Mouse (Mus musculus): ENCODE measurements around the gene Pgd.

DNA sequence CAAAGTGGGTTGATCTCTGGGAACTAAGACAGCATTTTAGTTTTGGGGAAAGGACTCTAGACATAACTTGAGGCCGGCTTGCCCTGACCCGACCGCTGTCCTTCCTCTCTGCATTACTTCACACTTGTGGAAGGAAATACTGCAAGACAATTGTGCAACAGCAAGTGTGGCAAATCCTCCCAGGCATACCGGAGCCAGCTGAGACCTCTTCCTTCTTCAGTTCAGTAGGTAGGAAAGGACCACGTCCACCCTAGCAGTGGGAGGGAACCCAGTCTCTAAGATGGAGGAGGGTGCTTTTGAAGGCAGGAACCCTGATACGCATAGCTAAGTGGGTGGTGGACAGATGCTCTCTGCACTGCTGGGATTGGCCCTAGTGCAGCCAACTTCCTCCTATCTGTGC is 10.9 kb downstream of the Pgd start:
- TF ChIP-seq POLR2A (IDR thresholded peaks at IDR 0.05; ENCODE audit: borderline replicate concordance, extremely low read depth, insufficient read depth, insufficient read length, poor library complexity, severe bottlenecking) (no peak), CTCF (IDR thresholded peaks at IDR 0.05; ENCODE audit: borderline replicate concordance, extremely low read depth, insufficient read depth, insufficient read length) (no peak)

Measured in brain, embryonic 14.5 days (tissue).